Mouse (Mus musculus) forebrain, embryonic 16.5 days (tissue): ENCODE data around the gene Ilf3. TPM values are rescaled to one million over a fixed set of nuclear protein-coding genes. Genes with fewer than 3 reads are reported as not detected.

Experiments used
- ATAC-seq: fragments of 200-750 bp; cut with Nextera tagmentation; 2 replicates; pipeline ENCODE4 v1.8.0; 2017; ENCODE audit warnings: mild to moderate bottlenecking, moderate library complexity
- H3K27ac ChIP-seq: fragments of 300-500 bp; sonication (generic); 2 replicates; pipeline ENCODE4 v1.5.1; 2014; ENCODE audit warnings: low read length, control low read depth
- H3K27me3 ChIP-seq: fragments of 300-500 bp; sonication (generic); replicated peaks from 2 replicates; pipeline ENCODE4 v1.6.1; 2014; ENCODE audit warnings: low read length; ENCODE audit not compliant: control insufficient read depth, insufficient read depth
- H3K36me3 ChIP-seq: fragments of 300-500 bp; sonication (generic); 2 replicates; pipeline ENCODE4 v1.6.1; 2014; ENCODE audit not compliant: control insufficient read depth, insufficient read depth
- H3K4me1 ChIP-seq: fragments of 300-500 bp; sonication (generic); replicated peaks from 2 replicates; pipeline ENCODE4 v1.6.1; 2014; ENCODE audit warnings: low read length; ENCODE audit not compliant: control insufficient read depth, insufficient read depth
- H3K4me2 ChIP-seq: fragments of 300-500 bp; sonication (generic); 2 replicates; pipeline ENCODE4 v1.6.1; 2014; ENCODE audit warnings: mild to moderate bottlenecking, low read length, control low read depth
- H3K4me3 ChIP-seq: fragments of 300-500 bp; sonication (generic); replicated peaks from 2 replicates; pipeline ENCODE4 v1.5.1; 2014; ENCODE audit warnings: mild to moderate bottlenecking, low read length, control low read depth
- H3K9ac ChIP-seq: fragments of 300-500 bp; sonication (generic); replicated peaks from 2 replicates; pipeline ENCODE4 v1.6.1; 2014; ENCODE audit warnings: low read depth, low read length, control low read depth
- H3K9me3 ChIP-seq: fragments of 300-500 bp; sonication (generic); 2 replicates; pipeline ENCODE4 v1.6.1; 2016; ENCODE audit warnings: low read length; ENCODE audit not compliant: control insufficient read depth
- WGBS: fragments of 180-500 bp; shearing (Covaris S2); extraction: QIAGEN DNeasy Blood & Tissue Kit; methylation state at CpG from one replicate; pipeline ENCODE4 v1.1.7; 2014; 5-methylcytosine and 5-hydroxymethylcytosine counted together
- polyA plus RNA-seq: library from polyadenylated mRNA; unstranded; fragments of >200 nt; fragmentation: Nextera tagmentation; extraction: Ambion mirVana; gene quantifications from 2 replicates; pipeline ENCODE4 v1.2.1, GENCODE M21; 2015

Ilf3 gene
- polyA plus RNA-seq, 1 experiment from 2014 or later: 309 TPM

DNA sequence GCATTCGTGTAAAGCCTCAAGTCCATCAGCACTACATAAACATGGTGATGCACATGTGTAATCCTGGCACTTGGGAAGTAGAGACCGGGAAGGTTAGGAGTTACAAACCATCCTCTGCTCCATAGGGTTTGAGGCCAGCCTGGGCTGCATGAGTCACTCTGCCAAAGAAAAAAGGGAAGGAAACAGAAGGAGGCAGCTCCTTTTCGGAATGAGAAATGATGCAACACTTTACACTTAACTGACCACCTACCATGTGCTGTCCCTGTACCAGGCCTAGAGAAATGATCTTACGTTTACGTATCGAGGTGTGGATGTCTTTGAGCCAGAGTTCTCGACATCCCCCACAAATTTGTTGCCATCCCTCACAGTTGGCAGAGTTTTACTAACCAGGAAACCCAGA, 85.3 kb downstream of the Ilf3 start:
- no peaks in the 10 kb centered on the region for H3K36me3 ChIP-seq
- no peak overlapping the region for H3K4me2 ChIP-seq
- H3K27me3 ChIP-seq: no peaks in the 10 kb centered on the region
- no peak for ATAC-seq
- H3K4me3 ChIP-seq: no peak overlapping the region
- WGBS: 95% methylated on average over 7 of the region's 7 CpGs
- no peak overlapping the region for H3K27ac ChIP-seq
- H3K9me3 ChIP-seq: no peaks in the 10 kb centered on the region
- H3K4me1 ChIP-seq: no peaks in the 10 kb centered on the region
- H3K9ac ChIP-seq: no peak overlapping the region

DNA sequence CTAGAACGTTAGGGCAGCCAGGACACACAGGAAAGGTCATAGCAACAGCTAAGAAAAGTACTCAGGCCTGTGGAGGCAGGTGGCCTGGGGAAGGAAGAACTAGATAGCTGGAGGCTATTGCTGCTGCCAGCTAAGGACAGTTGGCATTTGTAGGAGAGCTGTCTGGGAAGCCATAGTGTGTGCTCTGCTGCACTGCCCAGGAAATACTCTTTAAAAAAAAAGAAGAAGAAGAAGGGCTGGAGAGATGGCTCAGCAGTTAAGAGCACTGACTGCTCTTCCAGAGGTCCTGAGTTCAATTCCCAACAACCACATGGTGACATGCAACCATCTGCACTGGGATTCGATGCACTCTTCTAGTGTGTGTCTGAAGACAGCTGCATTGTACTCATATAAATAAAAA, 85.8 kb downstream of the Ilf3 start:
- Histone ChIP-seq H3K9me3 (no peaks in the 10 kb centered on the region), H3K36me3 (no peaks in the 10 kb centered on the region), H3K4me2 (no peak overlapping the region), H3K9ac (no peak overlapping the region), H3K27me3 (no peaks in the 10 kb centered on the region), H3K4me3 (no peak overlapping the region), H3K4me1 (no peaks in the 10 kb centered on the region), H3K27ac (no peak overlapping the region)
- no peak for ATAC-seq
- WGBS: 97% methylated on average over 2 of the region's 2 CpGs

DNA sequence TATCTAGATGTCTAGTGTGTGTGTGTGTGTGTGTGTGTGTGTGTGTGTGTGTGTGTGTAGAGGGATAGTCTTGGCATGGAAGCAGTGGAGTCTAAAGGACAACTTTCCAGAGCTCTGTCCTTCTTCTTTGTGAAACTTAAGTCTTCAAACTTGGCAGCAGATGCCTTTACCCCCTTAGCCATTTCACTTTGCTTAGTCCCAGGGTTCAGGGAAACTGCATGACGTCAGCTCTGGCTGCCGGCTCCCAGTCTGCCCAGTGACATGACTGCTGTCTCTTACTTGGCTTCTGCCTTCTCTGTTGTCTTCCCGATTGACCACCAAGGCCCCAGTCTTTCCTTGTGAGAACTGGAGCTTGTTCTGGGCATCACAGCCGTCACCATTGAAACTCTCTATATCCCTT, 86.9 kb downstream of the Ilf3 start:
- no peak overlapping the region for H3K27ac ChIP-seq
- H3K4me1 ChIP-seq: no peaks in the 10 kb centered on the region
- H3K4me2 ChIP-seq: no peak overlapping the region
- no peak overlapping the region for H3K9ac ChIP-seq
- H3K36me3 ChIP-seq: no peaks in the 10 kb centered on the region
- H3K9me3 ChIP-seq: no peaks in the 10 kb centered on the region
- WGBS: 78% methylated on average over 4 of the region's 4 CpGs
- ATAC-seq: no peak
- H3K4me3 ChIP-seq: no peak overlapping the region
- H3K27me3 ChIP-seq: no peaks in the 10 kb centered on the region

Other genes starting within 250 kb of the Ilf3 start
- 10.4 and 13.7 TPM in 2 replicates for gene Tyk2, start 236.6 kb upstream of the Ilf3 start, polyA plus RNA-seq
- gene Cdc37, start 217.9 kb upstream of the Ilf3 start, polyA plus RNA-seq: 213 and 234 TPM in 2 replicates
- 24.9 and 32.0 TPM in 2 replicates for gene Pde4a, start 202.2 kb upstream of the Ilf3 start, polyA plus RNA-seq
- 74.2 and 78.5 TPM in 2 replicates for gene Keap1, start 128.5 kb upstream of the Ilf3 start, polyA plus RNA-seq
- 2.6 and 2.8 TPM in 2 replicates for gene S1pr5, start 119.4 kb upstream of the Ilf3 start, polyA plus RNA-seq
- 47.6 and 51.8 TPM in 2 replicates for gene Atg4d, start 102.6 kb upstream of the Ilf3 start, polyA plus RNA-seq
- gene Kri1, start 79.9 kb upstream of the Ilf3 start, polyA plus RNA-seq: 18.3 and 20.1 TPM in 2 replicates
- gene Cdkn2d, start 76.5 kb upstream of the Ilf3 start, polyA plus RNA-seq: 85.1 and 97.7 TPM in 2 replicates
- 1.8 and 2.9 TPM in 2 replicates for gene Ap1m2, start 55.5 kb upstream of the Ilf3 start, polyA plus RNA-seq
- gene Slc44a2, start 47.2 kb upstream of the Ilf3 start, polyA plus RNA-seq: 86.2 and 88.7 TPM in 2 replicates
- gene Qtrt1, start 44.0 kb downstream of the Ilf3 start, polyA plus RNA-seq: 48.4 and 53.8 TPM in 2 replicates
- gene Dnm2, start 57.0 kb downstream of the Ilf3 start, polyA plus RNA-seq: 76.1 and 82.5 TPM in 2 replicates
- gene Tmed1, start 142.4 kb downstream of the Ilf3 start, polyA plus RNA-seq: 52.7 and 54.6 TPM in 2 replicates
- gene AB124611, start 158.3 kb downstream of the Ilf3 start, polyA plus RNA-seq: 2.8 and 3.5 TPM in 2 replicates
- 26.5 and 27.8 TPM in 2 replicates for gene Carm1, start 179.0 kb downstream of the Ilf3 start, polyA plus RNA-seq
- 58.2 and 58.4 TPM in 2 replicates for gene Timm29, start 224.9 kb downstream of the Ilf3 start, polyA plus RNA-seq
- gene Yipf2, start 225.0 kb downstream of the Ilf3 start, polyA plus RNA-seq: 22.7 and 24.8 TPM in 2 replicates
- gene Smarca4, start 248.3 kb downstream of the Ilf3 start, polyA plus RNA-seq: 162 and 165 TPM in 2 replicates